Mouse (Mus musculus) heart, postnatal 36 days (tissue): ENCODE measurements around the gene Nsa2. TPM values are rescaled to one million over a fixed set of nuclear protein-coding genes. Genes with fewer than 3 reads are reported as not detected.

Experiments
- DNase-seq, 2 experiments: peaks; one replicate each; pipeline ENCODE4 v3.0.0; 2021 to 2022
- intact Hi-C: fragments of 180-260 bp; cut with DNase I; formaldehyde crosslinking; loops from one replicate; pipeline ENCODE4 v1.15.1; 2025
- total RNA-seq, 2 experiments: library from RNA; stranded (reverse); gene quantifications; 2 replicates each; pipeline ENCODE4 v1.2.3; 2021

Nsa2 gene
- total RNA-seq, 2 experiments from 2014 or later = 42.6 to 49.5 TPM

- DNase-seq = no peak
- intact Hi-C loops = no loop called here
Observed at GRCm38 (mm10) chr13:97095726-97096125, 42.0 kb downstream of the Nsa2 start.

GRCm38 (mm10) chr13:97088183-97088582 is 49.6 kb downstream of the Nsa2 start:
- intact Hi-C loops = no loop called here
- no peak for DNase-seq

GRCm38 (mm10) chr13:97087421-97087820 is 50.3 kb downstream of the Nsa2 start:
- no peak for DNase-seq
- intact Hi-C loops = no loop called here

- intact Hi-C loops = no loop called here
- no peak for DNase-seq
Observed at GRCm38 (mm10) chr13:97086316-97086715, 51.4 kb downstream of the Nsa2 start.

GRCm38 (mm10) chr13:97082432-97082831 is 55.3 kb downstream of the Nsa2 start:
- intact Hi-C loops = no loop called here
- no peak for DNase-seq

- DNase-seq = no peak
- intact Hi-C loops = no loop called here
Observed at GRCm38 (mm10) chr13:97080615-97081014, 57.1 kb downstream of the Nsa2 start.

GRCm38 (mm10) chr13:97080201-97080600 is 57.5 kb downstream of the Nsa2 start:
- no peak for DNase-seq
- intact Hi-C loops = no loop called here

Other genes with a start within 250 kb of the Nsa2 start
- gene Gcnt4, start 213.2 kb downstream of the Nsa2 start, total RNA-seq = under 1 TPM; 0.05 to 0.14 TPM
- gene 1700029F12Rik, start 103.6 kb downstream of the Nsa2 start, total RNA-seq = not detected
- gene Fam169a, start 70.7 kb downstream of the Nsa2 start, total RNA-seq = under 1 TPM; 0.22 to 0.69 TPM
- gene Gm6169, start 38.7 kb downstream of the Nsa2 start, total RNA-seq = 1 to 10 TPM in 1 of 2 experiments, under 1 TPM in 1; 0.46 to 8.8 TPM
- 10 to 100 TPM; 50.5 to 50.7 TPM for gene Gfm2, start within 50 bp of the Nsa2 start, total RNA-seq
- gene Hexb, start 60.4 kb upstream of the Nsa2 start, total RNA-seq = 10 to 100 TPM; 24.8 to 28.0 TPM
- gene Enc1, start 103.2 kb upstream of the Nsa2 start, total RNA-seq = 1 to 10 TPM; 4.7 to 8.1 TPM